Mouse (Mus musculus) midbrain, postnatal 0 days (tissue): ENCODE data around the gene Cd79b. TPM values are rescaled to one million over a fixed set of nuclear protein-coding genes. Genes with fewer than 3 reads are reported as not detected.

Experiments
- ATAC-seq: fragments of 200-750 bp; cut with Nextera tagmentation; 2 replicates; pipeline ENCODE4 v1.8.0; 2017; ENCODE audit warnings: moderate number of reproducible peaks, mild to moderate bottlenecking, moderate TSS enrichment, moderate library complexity; ENCODE audit not compliant: low FRiP score
- DNase-seq: peaks from one replicate; pipeline ENCODE4 v3.0.0-alpha.2; 2015; ENCODE audit warnings: low spot score
- H3K27ac ChIP-seq: fragments of 300-500 bp; sonication (generic); 2 replicates; pipeline ENCODE4 v1.5.1; 2014; ENCODE audit warnings: low read depth, mild to moderate bottlenecking, low read length, mixed read lengths
- H3K27me3 ChIP-seq: fragments of 300-500 bp; sonication (generic); 2 replicates; pipeline ENCODE4 v1.6.1; 2014; ENCODE audit warnings: low read length, control low read depth, mixed read lengths; ENCODE audit not compliant: insufficient read depth
- H3K36me3 ChIP-seq: fragments of 300-500 bp; sonication (generic); 2 replicates; pipeline ENCODE4 v1.6.1; 2014; ENCODE audit warnings: low read length, control low read depth, mixed read lengths; ENCODE audit not compliant: insufficient read depth
- H3K4me1 ChIP-seq: fragments of 300-500 bp; sonication (generic); 2 replicates; pipeline ENCODE4 v1.6.1; 2014; ENCODE audit warnings: mild to moderate bottlenecking, control low read depth, antibody characterized with exemption, low read length, mixed read lengths; ENCODE audit not compliant: insufficient read depth
- H3K4me2 ChIP-seq: fragments of 300-500 bp; sonication (generic); 2 replicates; pipeline ENCODE4 v1.6.1; 2014; ENCODE audit warnings: low read depth, mild to moderate bottlenecking, low read length, mixed read lengths; ENCODE audit not compliant: poor library complexity, severe bottlenecking
- H3K4me3 ChIP-seq: fragments of 300-500 bp; sonication (generic); 2 replicates; pipeline ENCODE4 v1.5.1; 2014; ENCODE audit warnings: low read depth, mild to moderate bottlenecking, low read length, moderate library complexity
- H3K9ac ChIP-seq: fragments of 300-500 bp; sonication (generic); replicated peaks from 2 replicates; pipeline ENCODE4 v1.6.1; 2014; ENCODE audit warnings: mild to moderate bottlenecking, low read length, moderate library complexity, mixed read lengths; ENCODE audit not compliant: poor library complexity, severe bottlenecking
- H3K9me3 ChIP-seq: fragments of 300-500 bp; sonication (generic); 2 replicates; pipeline ENCODE4 v1.6.1; 2016; ENCODE audit warnings: low read length, control low read depth
- CTCF ChIP-seq: IDR thresholded peaks from 2 replicates; pipeline ENCODE4 v1.5.1; 2016; ENCODE audit warnings: antibody characterized with exemption, mild to moderate bottlenecking
- WGBS: fragments of 180-500 bp; shearing (Covaris S2); extraction: QIAGEN DNeasy Blood & Tissue Kit; methylation state at CpG from one replicate; pipeline ENCODE4 v1.1.7; 2014; 5-methylcytosine and 5-hydroxymethylcytosine counted together
- polyA plus RNA-seq: library from polyadenylated mRNA; unstranded; fragments of >200 nt; fragmentation: Nextera tagmentation; extraction: Ambion mirVana; gene quantifications from 2 replicates; pipeline ENCODE4 v1.2.1, GENCODE M21; 2015
- total RNA-seq: library from RNA; depleted of rRNA; stranded (reverse); fragments of >200 nt; gene quantifications from 2 replicates; pipeline ENCODE4 v1.2.3, GENCODE M21; 2014

Cd79b gene
- total and polyA plus RNA-seq, 2 experiments from 2014 or later, result 0.38 to 1.1 TPM

DNA sequence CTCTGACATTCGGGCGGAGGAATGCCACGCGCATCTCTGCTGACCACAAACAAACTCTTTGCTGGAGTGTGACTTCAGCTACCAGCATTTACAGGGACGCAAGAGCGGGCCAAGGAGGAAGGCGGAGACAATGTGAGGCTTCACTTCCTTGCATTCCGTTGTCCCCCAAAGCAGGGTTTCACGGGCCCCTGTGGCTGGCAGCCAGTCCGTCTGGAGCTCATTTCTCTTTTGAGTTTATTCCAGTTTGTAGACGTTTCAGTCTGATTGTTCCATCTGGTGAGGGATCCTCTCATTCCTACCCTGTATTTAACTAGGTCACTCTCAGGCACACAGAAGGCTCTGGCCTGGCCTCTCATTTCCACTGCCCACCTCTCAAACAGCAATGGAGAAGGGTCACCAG is 27.6 kb downstream of the Cd79b start:
- H3K4me2 ChIP-seq, result no peak overlapping the region
- no peak for TF ChIP-seq CTCF
- DNase-seq (no peak), ATAC-seq (no peak)
- H3K27me3 ChIP-seq, result no peaks in the 10 kb centered on the region
- H3K36me3 ChIP-seq, result no peaks in the 10 kb centered on the region
- H3K27ac ChIP-seq, result no peak overlapping the region
- WGBS, result 59% methylated on average over 11 of the region's 11 CpGs
- H3K9me3 ChIP-seq, result no peaks in the 10 kb centered on the region
- no peak overlapping the region for H3K4me3 ChIP-seq
- H3K4me1 ChIP-seq, result no peaks in the 10 kb centered on the region
- H3K9ac ChIP-seq, result no peak overlapping the region

DNA sequence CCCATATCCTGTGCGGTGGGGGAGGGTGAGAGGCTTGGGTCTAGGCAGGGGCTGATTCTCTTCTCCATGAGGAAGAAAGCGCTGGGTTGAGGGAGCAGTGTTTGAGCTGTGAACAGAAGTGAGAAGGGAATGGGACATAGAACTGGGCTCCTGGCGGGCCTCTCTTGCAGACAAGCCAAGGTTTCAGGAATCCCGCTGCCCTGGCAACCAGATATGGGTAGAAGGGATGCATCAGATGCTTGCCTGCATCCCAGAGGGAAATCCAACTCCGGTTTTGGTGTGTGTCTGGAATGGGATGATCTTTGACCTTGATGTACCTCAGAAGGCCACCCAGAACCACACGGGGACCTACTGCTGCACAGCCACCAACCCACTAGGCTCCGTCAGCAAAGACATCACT is 28.4 kb downstream of the Cd79b start:
- H3K9me3 ChIP-seq, result no peaks in the 10 kb centered on the region
- no peak for TF ChIP-seq CTCF
- no peak overlapping the region for H3K4me2 ChIP-seq
- no peaks in the 10 kb centered on the region for H3K36me3 ChIP-seq
- no peak overlapping the region for H3K4me3 ChIP-seq
- ATAC-seq (no peak), DNase-seq (no peak)
- 86% methylated on average over 7 of the region's 7 CpGs for WGBS
- H3K27me3 ChIP-seq, result no peaks in the 10 kb centered on the region
- no peaks in the 10 kb centered on the region for H3K4me1 ChIP-seq
- H3K27ac ChIP-seq, result no peak overlapping the region
- H3K9ac ChIP-seq, result no peak overlapping the region

DNA sequence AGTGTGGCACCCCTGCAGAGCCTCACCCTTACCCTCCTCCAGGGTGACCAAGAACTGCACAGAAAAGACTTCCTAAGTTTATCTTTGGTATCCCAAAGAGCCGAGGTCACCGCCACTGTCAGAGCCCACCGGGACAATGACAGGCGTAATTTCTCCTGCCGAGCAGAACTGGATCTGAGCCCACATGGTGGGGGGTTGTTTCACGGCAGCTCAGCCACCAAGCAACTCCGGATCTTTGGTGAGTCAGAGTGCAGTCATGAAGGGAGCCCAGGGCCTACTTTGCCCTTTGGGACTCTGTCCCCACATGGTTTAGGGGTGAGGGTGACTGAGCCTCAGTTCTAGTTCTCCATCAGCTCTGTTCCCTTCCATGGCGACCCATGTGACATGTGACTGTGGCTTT is 30.4 kb downstream of the Cd79b start:
- no peak overlapping the region for H3K27ac ChIP-seq
- no peaks in the 10 kb centered on the region for H3K36me3 ChIP-seq
- DNase-seq (no peak), ATAC-seq (no peak)
- no peak for TF ChIP-seq CTCF
- H3K4me3 ChIP-seq, result no peak overlapping the region
- no peaks in the 10 kb centered on the region for H3K27me3 ChIP-seq
- no peak overlapping the region for H3K9ac ChIP-seq
- 57% methylated on average over 8 of the region's 8 CpGs for WGBS
- H3K4me2 ChIP-seq, result no peak overlapping the region
- no peaks in the 10 kb centered on the region for H3K9me3 ChIP-seq
- H3K4me1 ChIP-seq, result no peaks in the 10 kb centered on the region

GRCm38 (mm10) chr11:106283371-106283770 is 31.2 kb downstream of the Cd79b start:
- DNase-seq, result no peak
- Histone ChIP-seq H3K9me3 (no peaks in the 10 kb centered on the region), H3K4me3 (no peak overlapping the region), H3K9ac (no peak overlapping the region), H3K4me2 (no peak overlapping the region), H3K4me1 (no peaks in the 10 kb centered on the region), H3K27me3 (no peaks in the 10 kb centered on the region), H3K36me3 (no peaks in the 10 kb centered on the region), H3K27ac (no peak overlapping the region)
- WGBS, result 87% methylated on average over 4 of the region's 4 CpGs
- no peak for TF ChIP-seq CTCF
- ATAC-seq, result no peak

DNA sequence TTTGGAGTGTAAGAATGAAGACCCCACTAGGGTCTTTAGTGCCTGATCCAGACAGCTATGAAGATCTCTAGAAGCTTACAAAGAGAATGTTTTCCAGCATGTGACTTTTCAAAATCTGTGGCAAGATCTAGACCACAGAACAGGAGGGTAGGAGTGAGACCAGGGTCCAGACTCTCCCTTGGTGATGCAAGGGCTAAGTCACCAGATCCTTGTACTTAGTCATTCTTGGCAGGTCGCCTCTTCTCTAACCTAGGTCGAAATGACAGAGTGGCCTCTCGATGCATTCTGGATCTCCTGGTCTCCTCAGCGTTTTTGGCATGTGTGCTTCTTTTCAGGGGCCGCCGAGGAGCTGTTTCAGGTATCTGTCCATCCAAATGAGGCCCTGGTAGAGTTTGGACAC is 32.1 kb downstream of the Cd79b start:
- H3K27me3 ChIP-seq, result no peaks in the 10 kb centered on the region
- ATAC-seq, result no peak
- H3K4me3 ChIP-seq, result no peak overlapping the region
- no peak overlapping the region for H3K4me2 ChIP-seq
- H3K9ac ChIP-seq, result no peak overlapping the region
- no peak for DNase-seq
- H3K27ac ChIP-seq, result no peak overlapping the region
- TF ChIP-seq CTCF, result no peak
- no peaks in the 10 kb centered on the region for H3K36me3 ChIP-seq
- no peaks in the 10 kb centered on the region for H3K4me1 ChIP-seq
- no peaks in the 10 kb centered on the region for H3K9me3 ChIP-seq
- WGBS, result 84% methylated on average over 6 of the region's 6 CpGs

GRCm38 (mm10) chr11:106276454-106276853 is 38.1 kb downstream of the Cd79b start, which contains the start of gene Tcam1:
Gene Tcam1 (plus strand): TSS chr11:106276672.
- Histone ChIP-seq H3K27ac (no peak within 1 kb of the TSS), H3K36me3 (no peaks in the 10 kb centered on the region), H3K4me2 (peak within 1 kb of the TSS; percentile 40), H3K9ac (no peak within 1 kb of the TSS), H3K27me3 (no peaks in the 10 kb centered on the region), H3K4me3 (0 out of 2 replicates have a peak within 1 kb of the TSS, but pooled peaks have one; percentile 0), H3K4me1 (peaks cover 8% of the 10 kb centered on the region), H3K9me3 (no peaks in the 10 kb centered on the region)
- ATAC-seq (peak; percentile 75), DNase-seq (peak; percentile 96)
- peak; percentile 95 for TF ChIP-seq CTCF
- WGBS, result 6% methylated on average over 25 of the region's 25 CpGs
